Mouse (Mus musculus) kidney, embryonic 14.5 days (tissue): ENCODE measurements around the gene Smurf1. TPM values are rescaled to one million over a fixed set of nuclear protein-coding genes. Genes with fewer than 3 reads are reported as not detected.

Source experiments
- ATAC-seq: fragments of 200-750 bp; cut with Nextera tagmentation; 2 replicates; pipeline ENCODE4 v1.8.0; 2017; ENCODE audit warnings: moderate number of reproducible peaks, mild to moderate bottlenecking, moderate TSS enrichment, moderate library complexity; ENCODE audit not compliant: low FRiP score, low TSS enrichment
- H3K27ac ChIP-seq: fragments of 300-500 bp; sonication (generic); 2 replicates; pipeline ENCODE4 v1.5.1; 2014; ENCODE audit warnings: low read depth, mild to moderate bottlenecking, low read length, moderate library complexity, mixed read lengths
- H3K27me3 ChIP-seq: fragments of 300-500 bp; sonication (generic); 2 replicates; pipeline ENCODE4 v1.6.1; 2014; ENCODE audit warnings: mild to moderate bottlenecking, low read length; ENCODE audit not compliant: control insufficient read depth, insufficient read depth
- H3K36me3 ChIP-seq: fragments of 300-500 bp; sonication (generic); 2 replicates; pipeline ENCODE4 v1.6.1; 2014; ENCODE audit warnings: low read length, mixed read lengths; ENCODE audit not compliant: control insufficient read depth, insufficient read depth
- H3K4me1 ChIP-seq: fragments of 300-500 bp; sonication (generic); 2 replicates; pipeline ENCODE4 v1.6.1; 2014; ENCODE audit warnings: low read length, mixed read lengths; ENCODE audit not compliant: control insufficient read depth, insufficient read depth
- H3K4me2 ChIP-seq: fragments of 300-500 bp; sonication (generic); replicated peaks from 2 replicates; pipeline ENCODE4 v1.6.1; 2014; ENCODE audit warnings: low read depth, mild to moderate bottlenecking, low read length
- H3K4me3 ChIP-seq: fragments of 300-500 bp; sonication (generic); 2 replicates; pipeline ENCODE4 v1.5.1; 2014; ENCODE audit warnings: mild to moderate bottlenecking, low read length
- H3K9ac ChIP-seq: fragments of 300-500 bp; sonication (generic); 2 replicates; pipeline ENCODE4 v1.6.1; 2014; ENCODE audit warnings: low read depth, mild to moderate bottlenecking, low read length, moderate library complexity
- H3K9me3 ChIP-seq: fragments of 300-500 bp; sonication (generic); 2 replicates; pipeline ENCODE4 v1.6.1; 2016; ENCODE audit warnings: low read length; ENCODE audit not compliant: control insufficient read depth
- WGBS: fragments of 180-500 bp; shearing (Covaris S2); extraction: QIAGEN DNeasy Blood & Tissue Kit; methylation state at CpG from one replicate; pipeline ENCODE4 v1.1.7; 2014; 5-methylcytosine and 5-hydroxymethylcytosine counted together
- polyA plus RNA-seq: library from polyadenylated mRNA; unstranded; fragments of >200 nt; fragmentation: Nextera tagmentation; extraction: Ambion mirVana; gene quantifications from 2 replicates; pipeline ENCODE4 v1.2.1, GENCODE M21; 2014

Gene Smurf1
- polyA plus RNA-seq, 1 experiment from 2014 or later = 20.2 TPM

- no peak overlapping the region for H3K4me2 ChIP-seq
- ATAC-seq = no peak
- no peaks in the 10 kb centered on the region for H3K4me1 ChIP-seq
- H3K9me3 ChIP-seq = no peaks in the 10 kb centered on the region
- H3K36me3 ChIP-seq = peaks cover 9% of the 10 kb centered on the region
- H3K4me3 ChIP-seq = no peak overlapping the region
- 90% methylated on average over 3 of the region's 3 CpGs for WGBS
- H3K27ac ChIP-seq = no peak overlapping the region
- H3K27me3 ChIP-seq = no peaks in the 10 kb centered on the region
- H3K9ac ChIP-seq = no peak overlapping the region
These were observed 92.8 kb downstream of the Smurf1 start for GRCm38 (mm10) chr5:144872867-144873266.

- no peaks in the 10 kb centered on the region for H3K27me3 ChIP-seq
- H3K36me3 ChIP-seq = peaks cover 7% of the 10 kb centered on the region
- no peak overlapping the region for H3K9ac ChIP-seq
- H3K4me1 ChIP-seq = no peaks in the 10 kb centered on the region
- H3K9me3 ChIP-seq = no peaks in the 10 kb centered on the region
- WGBS = 67% methylated on average over 5 of the region's 5 CpGs
- H3K4me2 ChIP-seq = no peak overlapping the region
- H3K27ac ChIP-seq = no peak overlapping the region
- no peak for ATAC-seq
- no peak overlapping the region for H3K4me3 ChIP-seq
These were observed 93.3 kb downstream of the Smurf1 start for GRCm38 (mm10) chr5:144872326-144872725.

- Histone ChIP-seq H3K9ac (no peak overlapping the region), H3K27me3 (no peaks in the 10 kb centered on the region), H3K4me3 (no peak overlapping the region), H3K4me1 (no peaks in the 10 kb centered on the region), H3K36me3 (peaks cover 1% of the 10 kb centered on the region; the same call in 1 of the 2 replicates), H3K9me3 (no peaks in the 10 kb centered on the region), H3K4me2 (no peak overlapping the region), H3K27ac (no peak overlapping the region)
- WGBS = 95% methylated on average over 1 of the region's 1 CpGs
- no peak for ATAC-seq
These were observed 93.9 kb downstream of the Smurf1 start for GRCm38 (mm10) chr5:144871775-144872174.

- Histone ChIP-seq H3K4me1 (no peaks in the 10 kb centered on the region), H3K9ac (no peak overlapping the region), H3K27ac (no peak overlapping the region), H3K27me3 (no peaks in the 10 kb centered on the region), H3K4me2 (no peak overlapping the region), H3K9me3 (no peaks in the 10 kb centered on the region), H3K4me3 (no peak overlapping the region), H3K36me3 (no peaks in the 10 kb centered on the region)
- no peak for ATAC-seq
- 71% methylated on average over 7 of the region's 7 CpGs for WGBS
These were observed 94.9 kb downstream of the Smurf1 start for GRCm38 (mm10) chr5:144870782-144871181.

- H3K4me2 ChIP-seq = no peak overlapping the region
- no peaks in the 10 kb centered on the region for H3K9me3 ChIP-seq
- no peak overlapping the region for H3K4me3 ChIP-seq
- H3K27me3 ChIP-seq = no peaks in the 10 kb centered on the region
- no peaks in the 10 kb centered on the region for H3K4me1 ChIP-seq
- no peak for ATAC-seq
- H3K36me3 ChIP-seq = no peaks in the 10 kb centered on the region
- no peak overlapping the region for H3K9ac ChIP-seq
- 76% methylated on average over 7 of the region's 7 CpGs for WGBS
- no peak overlapping the region for H3K27ac ChIP-seq
These were observed 96.2 kb downstream of the Smurf1 start for GRCm38 (mm10) chr5:144869466-144869865.

- H3K36me3 ChIP-seq = no peaks in the 10 kb centered on the region
- no peak overlapping the region for H3K4me2 ChIP-seq
- no peak overlapping the region for H3K9ac ChIP-seq
- no peaks in the 10 kb centered on the region for H3K9me3 ChIP-seq
- no peak overlapping the region for H3K4me3 ChIP-seq
- WGBS = 82% methylated on average over 8 of the region's 8 CpGs
- no peaks in the 10 kb centered on the region for H3K4me1 ChIP-seq
- no peak overlapping the region for H3K27ac ChIP-seq
- H3K27me3 ChIP-seq = no peaks in the 10 kb centered on the region
- ATAC-seq = no peak
These were observed 98.7 kb downstream of the Smurf1 start for GRCm38 (mm10) chr5:144866923-144867322.

- Histone ChIP-seq H3K9ac (no peak overlapping the region), H3K9me3 (peaks cover 14% of the 10 kb centered on the region), H3K27me3 (no peaks in the 10 kb centered on the region), H3K4me3 (no peak overlapping the region), H3K4me2 (no peak overlapping the region), H3K4me1 (no peaks in the 10 kb centered on the region), H3K36me3 (peaks cover 52% of the 10 kb centered on the region), H3K27ac (no peak overlapping the region)
- WGBS = 97% methylated on average over 8 of the region's 8 CpGs
- ATAC-seq = no peak
These were observed 104.7 kb downstream of the Smurf1 start for GRCm38 (mm10) chr5:144860913-144861312.

GRCm38 (mm10) chr5:144859284-144859683, 106.4 kb downstream of the Smurf1 start:
- Histone ChIP-seq H3K4me3 (no peak overlapping the region), H3K36me3 (peaks cover 67% of the 10 kb centered on the region), H3K9me3 (peaks cover 14% of the 10 kb centered on the region), H3K27me3 (no peaks in the 10 kb centered on the region), H3K4me2 (no peak overlapping the region), H3K4me1 (no peaks in the 10 kb centered on the region), H3K9ac (no peak overlapping the region), H3K27ac (no peak overlapping the region)
- WGBS = 83% methylated on average over 9 of the region's 9 CpGs
- no peak for ATAC-seq

- no peaks in the 10 kb centered on the region for H3K4me1 ChIP-seq
- H3K9me3 ChIP-seq = peaks cover 14% of the 10 kb centered on the region
- no peak for ATAC-seq
- H3K27me3 ChIP-seq = no peaks in the 10 kb centered on the region
- H3K9ac ChIP-seq = no peak overlapping the region
- no peak overlapping the region for H3K4me2 ChIP-seq
- H3K4me3 ChIP-seq = no peak overlapping the region
- WGBS = 95% methylated on average over 15 of the region's 15 CpGs
- H3K27ac ChIP-seq = no peak overlapping the region
- peaks cover 74% of the 10 kb centered on the region for H3K36me3 ChIP-seq
These were observed 107.1 kb downstream of the Smurf1 start for GRCm38 (mm10) chr5:144858527-144858926.
